Mouse (Mus musculus): ENCODE results near the gene Smco2. TPM values are rescaled to one million over a fixed set of nuclear protein-coding genes. Genes with fewer than 3 reads are reported as not detected.
"Not testable (repeated sequence)": the region's sequence is repeated elsewhere in the genome, so short reads cannot be mapped to it uniquely, and the experiment has no call there.

Gene Smco2
- polyA plus RNA-seq, 1 experiment from 2014 or later: not detected

DNA sequence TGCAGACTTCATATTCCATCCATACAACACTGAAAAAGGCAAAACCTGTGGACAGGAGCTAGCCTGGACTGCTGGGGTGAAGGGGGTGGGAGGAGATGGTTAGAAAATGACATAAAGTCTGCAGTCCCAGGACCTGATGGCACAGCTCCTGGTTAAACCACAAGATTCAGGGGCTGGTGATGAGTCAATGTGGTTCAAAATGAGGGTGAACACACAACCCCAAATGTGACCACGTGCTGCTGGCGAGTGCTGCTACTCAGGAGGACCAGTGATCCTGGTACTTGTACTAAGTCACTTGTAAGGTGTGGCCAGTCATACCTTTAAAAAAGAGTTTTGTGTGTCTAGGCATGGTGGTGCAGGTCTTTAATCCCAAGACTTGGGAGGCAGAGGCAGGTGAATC, 13.2 kb downstream of the Smco2 start:
- H3K27me3 ChIP-seq: no peaks in the 10 kb centered on the region
- H3K27ac ChIP-seq (replicated peaks): no peak overlapping the region
- H3K36me3 ChIP-seq (replicated peaks): no peaks in the 10 kb centered on the region
- 61% methylated on average over 2 of the region's 2 CpGs for WGBS (ENCODE audit: insufficient replicate concordance)
- H3K4me2 ChIP-seq: no peak overlapping the region
- no peak overlapping the region for H3K9ac ChIP-seq
- no peak overlapping the region for H3K4me3 ChIP-seq (replicated peaks)
- ATAC-seq (ENCODE audit: insufficient read depth): no peak
- no peaks in the 10 kb centered on the region for H3K4me1 ChIP-seq (replicated peaks)
- H3K9me3 ChIP-seq (replicated peaks): no peaks in the 10 kb centered on the region

DNA sequence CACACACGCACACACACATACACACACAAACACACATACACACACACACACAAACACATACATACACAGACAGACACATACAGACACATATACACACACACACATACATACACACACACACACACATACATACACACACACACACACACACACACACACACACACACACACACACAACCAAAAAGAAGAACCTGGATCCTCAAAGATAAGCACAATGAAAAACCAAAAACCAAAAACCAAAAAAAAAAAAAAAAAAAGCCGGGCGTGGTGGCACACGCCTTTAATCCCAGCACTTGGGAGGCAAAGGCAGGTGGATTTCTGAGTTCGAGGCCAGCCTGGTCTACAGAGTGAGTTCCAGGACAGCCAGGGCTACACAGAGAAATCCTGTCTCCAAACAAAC, 14.5 kb downstream of the Smco2 start:
- not testable (repeated sequence) for H3K9ac ChIP-seq; ATAC-seq (ENCODE audit: insufficient read depth); H3K27ac ChIP-seq (replicated peaks); H3K9me3 ChIP-seq (replicated peaks); H3K4me3 ChIP-seq (replicated peaks); H3K4me2 ChIP-seq; H3K36me3 ChIP-seq (replicated peaks); H3K4me1 ChIP-seq (replicated peaks); H3K27me3 ChIP-seq
- WGBS (ENCODE audit: insufficient replicate concordance): 35% methylated on average over 4 of the region's 5 CpGs

DNA sequence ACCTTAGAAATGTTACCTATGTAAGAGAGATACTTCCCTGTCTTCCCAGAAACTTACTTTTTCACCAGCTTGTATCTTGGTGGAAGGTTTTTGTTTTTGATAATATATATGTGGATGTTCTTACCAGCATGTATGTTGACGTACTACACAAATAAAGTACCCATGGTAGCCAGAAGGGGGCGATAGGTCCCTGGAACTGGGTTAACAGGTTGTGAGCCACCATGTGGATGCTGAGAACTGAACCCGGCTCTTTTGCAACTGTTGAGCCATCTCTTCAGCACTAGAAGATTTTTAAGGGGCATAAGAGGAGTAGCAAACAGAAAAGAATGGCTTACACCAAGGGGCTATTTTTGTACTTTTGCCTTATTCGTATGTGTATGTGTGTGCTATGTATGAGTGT, 15.8 kb downstream of the Smco2 start:
- WGBS (ENCODE audit: insufficient replicate concordance): 68% methylated on average over 4 of the region's 4 CpGs
- Histone ChIP-seq H3K4me1 (replicated peaks) (no peaks in the 10 kb centered on the region), H3K27ac (replicated peaks) (no peak overlapping the region), H3K9ac (no peak overlapping the region), H3K36me3 (replicated peaks) (no peaks in the 10 kb centered on the region), H3K9me3 (replicated peaks) (no peaks in the 10 kb centered on the region), H3K27me3 (no peaks in the 10 kb centered on the region), H3K4me2 (no peak overlapping the region), H3K4me3 (replicated peaks) (no peak overlapping the region)
- no peak for ATAC-seq (ENCODE audit: insufficient read depth)

DNA sequence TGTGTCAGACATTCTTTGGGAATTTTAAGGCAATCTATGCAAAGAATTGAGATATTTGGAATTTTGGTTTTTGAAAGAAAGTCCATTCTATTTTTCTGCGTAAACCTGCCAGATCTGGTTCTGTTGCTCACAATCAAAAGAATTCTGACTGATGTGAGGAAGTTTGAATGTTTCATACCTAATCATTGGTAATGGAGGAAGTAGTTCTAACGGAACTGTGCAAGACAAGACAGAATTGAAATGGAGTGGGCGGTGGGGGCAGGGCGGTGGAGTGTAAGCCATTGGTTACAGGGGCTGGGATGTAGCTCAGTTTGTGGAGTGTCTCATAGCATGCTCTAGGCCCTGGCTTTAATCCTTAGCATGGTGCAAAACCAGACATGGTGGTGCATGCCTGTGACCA, 22.1 kb downstream of the Smco2 start:
- 61% methylated on average over 4 of the region's 4 CpGs for WGBS (ENCODE audit: insufficient replicate concordance)
- no peak for ATAC-seq (ENCODE audit: insufficient read depth)

DNA sequence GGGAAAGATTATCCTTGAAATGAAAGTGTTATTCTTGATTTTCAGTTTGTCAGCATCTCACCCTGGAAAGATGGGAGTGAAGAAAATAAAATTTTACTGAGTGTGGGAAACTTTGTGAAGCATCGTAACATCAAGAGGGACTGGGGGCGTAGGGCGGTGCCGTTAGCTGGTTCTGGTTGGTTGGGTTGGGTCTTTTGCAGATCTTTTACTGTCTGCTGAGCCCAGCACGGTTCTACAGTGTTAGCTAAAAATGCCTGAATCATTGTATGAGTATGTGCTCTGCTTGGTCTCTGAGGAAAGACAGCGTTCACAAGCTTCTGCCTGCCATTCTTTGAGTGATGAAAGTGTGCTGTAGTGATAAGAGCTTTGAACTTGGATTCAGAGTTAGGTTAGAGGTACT, 24.5 kb downstream of the Smco2 start:
- Histone ChIP-seq H3K9ac (no peak overlapping the region), H3K4me1 (replicated peaks) (no peaks in the 10 kb centered on the region), H3K4me2 (no peak overlapping the region), H3K9me3 (replicated peaks) (no peaks in the 10 kb centered on the region), H3K4me3 (replicated peaks) (no peak overlapping the region), H3K27ac (replicated peaks) (no peak overlapping the region), H3K27me3 (no peaks in the 10 kb centered on the region), H3K36me3 (replicated peaks) (no peaks in the 10 kb centered on the region)
- 62% methylated on average over 6 of the region's 6 CpGs for WGBS (ENCODE audit: insufficient replicate concordance)
- no peak for ATAC-seq (ENCODE audit: insufficient read depth)

More for the DNA sequence above, 22.1 kb downstream of the Smco2 start:
- Histone ChIP-seq H3K9ac (no peak overlapping the region), H3K4me1 (replicated peaks) (no peaks in the 10 kb centered on the region), H3K27ac (replicated peaks) (no peak overlapping the region), H3K27me3 (no peaks in the 10 kb centered on the region), H3K4me3 (replicated peaks) (no peak overlapping the region), H3K36me3 (replicated peaks) (no peaks in the 10 kb centered on the region), H3K9me3 (replicated peaks) (no peaks in the 10 kb centered on the region), H3K4me2 (no peak overlapping the region)

DNA sequence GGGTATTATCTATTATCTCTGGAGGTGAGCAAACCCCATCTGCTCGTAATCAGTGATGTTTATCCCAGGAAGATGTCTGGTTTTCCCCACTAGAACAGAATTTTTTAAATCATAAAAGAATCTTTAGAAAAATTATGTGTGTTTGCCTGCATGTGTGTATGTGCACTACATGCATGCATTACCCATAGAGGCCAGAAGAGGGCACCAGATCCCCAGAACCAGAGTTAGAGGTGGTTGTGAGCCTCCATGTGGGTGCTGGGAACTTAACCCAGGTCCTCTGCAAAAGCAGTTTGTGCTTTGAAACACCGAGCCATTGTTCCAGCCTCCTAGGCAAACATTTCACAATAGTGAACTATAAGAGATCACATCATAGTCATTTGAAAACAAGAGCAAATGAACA, 26.9 kb downstream of the Smco2 start:
- no peaks in the 10 kb centered on the region for H3K36me3 ChIP-seq (replicated peaks)
- no peaks in the 10 kb centered on the region for H3K9me3 ChIP-seq (replicated peaks)
- H3K27ac ChIP-seq (replicated peaks): no peak overlapping the region
- H3K27me3 ChIP-seq: no peaks in the 10 kb centered on the region
- ATAC-seq (ENCODE audit: insufficient read depth): no peak
- H3K4me2 ChIP-seq: no peak overlapping the region
- H3K9ac ChIP-seq: no peak overlapping the region
- 58% methylated on average over 2 of the region's 2 CpGs for WGBS (ENCODE audit: insufficient replicate concordance)
- H3K4me1 ChIP-seq (replicated peaks): no peaks in the 10 kb centered on the region
- H3K4me3 ChIP-seq (replicated peaks): no peak overlapping the region

DNA sequence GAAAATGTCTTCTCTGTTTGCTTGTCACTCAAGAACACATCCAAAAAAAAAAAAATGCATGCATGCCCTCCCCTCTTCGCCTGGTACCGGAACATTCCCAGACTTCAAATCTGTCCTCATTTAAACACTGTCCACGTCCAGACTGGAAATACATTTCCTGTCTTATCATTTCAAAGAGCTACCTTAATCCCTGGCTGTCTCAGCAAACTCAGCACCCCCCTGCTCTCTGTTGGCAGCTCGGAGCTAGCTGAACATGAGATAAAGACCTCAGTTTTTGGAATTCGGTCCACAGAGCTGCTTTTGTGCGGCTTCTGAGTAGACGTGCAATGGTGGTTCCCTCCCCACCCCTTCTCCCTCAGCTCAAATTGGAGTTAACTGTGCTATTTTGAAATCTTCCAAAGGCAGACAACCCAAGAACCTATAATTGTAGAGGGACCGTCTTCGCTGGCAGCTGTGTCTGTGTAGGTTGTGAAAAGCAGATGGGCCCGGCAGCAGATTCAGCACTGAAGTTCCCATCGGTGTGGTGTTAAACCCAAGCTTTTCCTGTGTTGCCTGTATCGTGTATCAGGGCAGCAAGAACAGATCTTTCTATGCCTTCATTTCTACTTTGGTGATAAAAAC, 27.6 kb downstream of the Smco2 start:
- Histone ChIP-seq H3K4me3 (replicated peaks) (no peak overlapping the region), H3K36me3 (replicated peaks) (no peaks in the 10 kb centered on the region), H3K4me2 (no peak overlapping the region), H3K9me3 (replicated peaks) (no peaks in the 10 kb centered on the region), H3K27me3 (no peaks in the 10 kb centered on the region), H3K9ac (no peak overlapping the region), H3K27ac (replicated peaks) (no peak overlapping the region), H3K4me1 (replicated peaks) (no peaks in the 10 kb centered on the region)
- WGBS (ENCODE audit: insufficient replicate concordance): 76% methylated on average over 12 of the region's 12 CpGs
- no peak for ATAC-seq (ENCODE audit: insufficient read depth)

DNA sequence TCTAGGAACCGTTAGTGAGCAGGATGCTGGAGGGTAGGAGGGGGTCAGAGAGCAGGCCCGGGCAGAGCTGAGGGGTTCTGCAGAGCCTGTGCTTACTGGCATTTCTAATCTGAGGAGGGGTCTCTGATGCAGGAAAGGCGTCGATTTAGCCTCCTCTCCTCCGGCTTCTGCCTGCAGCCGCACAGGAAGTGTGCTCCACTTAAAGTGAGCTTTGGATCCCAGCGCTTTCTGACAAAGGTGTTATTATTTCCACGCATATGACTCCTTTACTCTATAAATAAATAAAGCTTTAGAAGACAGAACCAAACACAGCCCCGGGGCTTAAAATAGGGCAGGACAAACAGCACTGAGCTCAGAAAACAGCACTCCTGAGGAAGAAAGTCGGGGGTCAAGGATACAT, 29.0 kb downstream of the Smco2 start:
- 46% methylated on average over 10 of the region's 10 CpGs for WGBS (ENCODE audit: insufficient replicate concordance)
- no peaks in the 10 kb centered on the region for H3K36me3 ChIP-seq (replicated peaks)
- H3K4me2 ChIP-seq: no peak overlapping the region
- no peak overlapping the region for H3K4me3 ChIP-seq (replicated peaks)
- ATAC-seq (ENCODE audit: insufficient read depth): no peak
- H3K27me3 ChIP-seq: no peaks in the 10 kb centered on the region
- H3K9me3 ChIP-seq (replicated peaks): no peaks in the 10 kb centered on the region
- no peaks in the 10 kb centered on the region for H3K4me1 ChIP-seq (replicated peaks)
- H3K27ac ChIP-seq (replicated peaks): no peak overlapping the region
- H3K9ac ChIP-seq: no peak overlapping the region

DNA sequence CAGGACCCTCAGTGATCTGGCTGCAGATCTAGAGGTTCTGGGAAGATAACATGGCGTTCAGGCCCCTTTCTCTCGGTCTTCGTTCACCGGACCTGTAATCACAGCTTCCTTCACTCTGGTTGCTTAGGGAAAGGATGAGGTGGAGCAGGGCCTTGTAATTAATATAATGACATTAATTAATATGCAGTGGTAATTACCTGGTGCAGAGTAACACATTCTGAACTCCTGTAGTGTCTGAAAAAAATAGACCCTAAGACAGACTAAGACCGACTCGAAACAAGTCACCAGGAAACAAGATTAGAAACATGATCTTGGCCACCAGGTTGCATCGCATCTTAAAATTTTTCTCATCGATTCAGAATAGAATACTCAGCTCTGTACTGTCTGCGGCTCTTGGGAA, 30.0 kb downstream of the Smco2 start:
- no peaks in the 10 kb centered on the region for H3K4me1 ChIP-seq (replicated peaks)
- H3K27me3 ChIP-seq: no peaks in the 10 kb centered on the region
- no peaks in the 10 kb centered on the region for H3K9me3 ChIP-seq (replicated peaks)
- ATAC-seq (ENCODE audit: insufficient read depth): no peak
- H3K4me3 ChIP-seq (replicated peaks): no peak overlapping the region
- H3K9ac ChIP-seq: no peak overlapping the region
- 78% methylated on average over 9 of the region's 9 CpGs for WGBS (ENCODE audit: insufficient replicate concordance)
- no peak overlapping the region for H3K4me2 ChIP-seq
- H3K27ac ChIP-seq (replicated peaks): no peak overlapping the region
- H3K36me3 ChIP-seq (replicated peaks): no peaks in the 10 kb centered on the region

DNA sequence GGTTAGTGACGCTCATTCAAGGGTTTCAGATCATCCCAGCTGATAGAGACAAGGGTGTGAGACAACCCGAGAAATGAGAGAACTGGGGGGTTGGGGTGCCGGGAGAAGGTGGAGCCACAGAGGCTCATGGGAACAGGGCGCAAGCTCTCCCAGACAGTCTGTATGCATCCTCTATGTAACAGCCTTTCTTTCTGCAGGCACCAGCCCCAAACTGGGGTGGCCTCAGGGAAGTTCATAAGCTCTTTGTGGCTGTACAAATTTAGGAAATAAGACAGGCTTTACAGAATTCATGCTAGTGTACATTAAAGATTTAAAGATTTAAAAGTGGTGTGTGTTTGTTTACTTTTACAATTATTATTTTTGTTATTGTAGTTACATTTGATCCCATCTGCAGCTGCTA, 30.4 kb downstream of the Smco2 start:
- no peaks in the 10 kb centered on the region for H3K9me3 ChIP-seq (replicated peaks)
- H3K4me1 ChIP-seq (replicated peaks): no peaks in the 10 kb centered on the region
- H3K4me2 ChIP-seq: no peak overlapping the region
- no peaks in the 10 kb centered on the region for H3K27me3 ChIP-seq
- H3K4me3 ChIP-seq (replicated peaks): no peak overlapping the region
- H3K9ac ChIP-seq: no peak overlapping the region
- WGBS (ENCODE audit: insufficient replicate concordance): 55% methylated on average over 4 of the region's 4 CpGs
- H3K36me3 ChIP-seq (replicated peaks): no peaks in the 10 kb centered on the region
- ATAC-seq (ENCODE audit: insufficient read depth): no peak
- H3K27ac ChIP-seq (replicated peaks): no peak overlapping the region

DNA sequence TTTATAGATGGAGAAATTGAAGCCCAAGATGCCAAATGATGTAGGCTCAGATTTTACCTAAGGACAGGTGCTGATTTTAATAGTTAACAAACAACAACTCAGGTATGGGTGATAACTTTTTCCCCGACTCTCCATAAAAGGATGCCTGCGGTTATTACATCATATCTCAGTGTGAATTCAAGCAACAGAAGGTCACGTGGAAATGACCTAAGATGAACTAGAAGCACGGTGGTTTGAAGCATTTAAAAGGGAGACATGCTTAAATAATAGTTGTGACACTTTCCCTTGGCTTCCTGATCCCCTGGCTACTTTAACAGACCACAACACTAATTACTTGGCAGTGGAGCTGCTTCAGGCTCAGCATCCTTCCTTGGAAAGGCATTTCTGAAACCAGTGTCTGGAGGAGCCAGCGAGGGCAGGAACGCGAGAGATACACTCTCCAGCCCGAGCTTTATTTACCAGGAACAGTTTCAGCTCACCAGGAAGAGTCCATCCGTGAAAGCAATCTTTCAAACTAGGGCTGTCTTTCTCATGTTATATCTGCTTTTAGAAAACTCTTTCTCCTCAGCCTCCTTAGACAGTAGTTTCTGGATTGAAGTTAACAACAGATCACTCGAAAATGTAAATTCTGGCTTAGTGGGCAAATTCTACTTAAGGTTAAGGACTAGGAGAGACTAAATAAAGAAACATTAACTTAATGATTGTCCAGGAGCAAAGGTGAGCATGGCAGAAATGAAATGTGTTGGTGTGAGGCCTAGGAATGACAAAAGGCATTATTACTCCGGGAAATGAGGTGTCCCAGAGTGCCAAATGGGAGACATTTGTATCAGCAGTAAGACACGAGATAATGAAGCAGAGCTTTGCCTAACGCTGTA, 32.2 kb downstream of the Smco2 start:
- no peak overlapping the region for H3K4me2 ChIP-seq
- H3K27me3 ChIP-seq: no peaks in the 10 kb centered on the region
- ATAC-seq (ENCODE audit: insufficient read depth): no peak
- 51% methylated on average over 13 of the region's 13 CpGs for WGBS (ENCODE audit: insufficient replicate concordance)
- H3K27ac ChIP-seq (replicated peaks): no peak overlapping the region
- no peaks in the 10 kb centered on the region for H3K9me3 ChIP-seq (replicated peaks)
- no peak overlapping the region for H3K4me3 ChIP-seq (replicated peaks)
- H3K4me1 ChIP-seq (replicated peaks): peaks cover under 1% of the 10 kb centered on the region; the same call in 1 of the 2 replicates
- no peak overlapping the region for H3K9ac ChIP-seq
- H3K36me3 ChIP-seq (replicated peaks): no peaks in the 10 kb centered on the region

Data from liver, embryonic 15.5 days (tissue).